Mouse (Mus musculus): Measurements from ENCODE around the gene Gast. TPM values are rescaled to one million over a fixed set of nuclear protein-coding genes. Genes with fewer than 3 reads are reported as not detected.
"Not testable (repeated sequence)": the region's sequence is repeated elsewhere in the genome, so short reads cannot be mapped to it uniquely, and the experiment has no call there.

The Gast gene
- polyA plus RNA-seq, 1 experiment from 2014 or later, result not detected

- Histone ChIP-seq H3K9me3 (ENCODE audit: control insufficient read depth, low read length) (no peaks in the 10 kb centered on the region), H3K36me3 (ENCODE audit: control insufficient read depth, insufficient read depth, low read length) (peaks cover 3% of the 10 kb centered on the region; the same call in 1 of the 2 replicates), H3K4me3 (ENCODE audit: low read length) (no peak overlapping the region), H3K27ac (ENCODE audit: low read depth, low read length) (no peak overlapping the region), H3K27me3 (replicated peaks; ENCODE audit: control insufficient read depth, insufficient read depth, low read length) (no peaks in the 10 kb centered on the region), H3K4me1 (ENCODE audit: control insufficient read depth, insufficient read depth, low read depth, low read length) (peaks cover 15% of the 10 kb centered on the region), H3K4me2 (ENCODE audit: low read length) (no peak overlapping the region), H3K9ac (ENCODE audit: low read depth, low read length) (no peak overlapping the region)
- no peak for ATAC-seq
- 33% methylated on average over 11 of the region's 11 CpGs for WGBS
These were observed 6.9 kb upstream of the Gast start for GRCm38 (mm10) chr11:100327316-100327715.

- H3K9ac ChIP-seq (ENCODE audit: low read depth, low read length), result no peak overlapping the region
- no peak overlapping the region for H3K4me3 ChIP-seq (ENCODE audit: low read length)
- no peaks in the 10 kb centered on the region for H3K9me3 ChIP-seq (ENCODE audit: control insufficient read depth, low read length)
- WGBS, result 88% methylated on average over 6 of the region's 6 CpGs
- no peaks in the 10 kb centered on the region for H3K36me3 ChIP-seq (ENCODE audit: control insufficient read depth, insufficient read depth, low read length)
- no peaks in the 10 kb centered on the region for H3K27me3 ChIP-seq (replicated peaks; ENCODE audit: control insufficient read depth, insufficient read depth, low read length)
- no peak overlapping the region for H3K4me2 ChIP-seq (ENCODE audit: low read length)
- ATAC-seq, result no peak
- peaks cover 20% of the 10 kb centered on the region for H3K4me1 ChIP-seq (ENCODE audit: control insufficient read depth, insufficient read depth, low read depth, low read length)
- no peak overlapping the region for H3K27ac ChIP-seq (ENCODE audit: low read depth, low read length)
These were observed 6.4 kb upstream of the Gast start for GRCm38 (mm10) chr11:100327761-100328160.

- Histone ChIP-seq H3K36me3 (ENCODE audit: control insufficient read depth, insufficient read depth, low read length) (no peaks in the 10 kb centered on the region), H3K4me1 (ENCODE audit: control insufficient read depth, insufficient read depth, low read depth, low read length) (peaks cover 31% of the 10 kb centered on the region), H3K9me3 (ENCODE audit: control insufficient read depth, low read length) (no peaks in the 10 kb centered on the region), H3K4me2 (ENCODE audit: low read length) (peak overlapping the region; percentile 13; the same call in 1 of the 2 replicates), H3K9ac (ENCODE audit: low read depth, low read length) (no peak overlapping the region), H3K27me3 (replicated peaks; ENCODE audit: control insufficient read depth, insufficient read depth, low read length) (no peaks in the 10 kb centered on the region), H3K4me3 (ENCODE audit: low read length) (no peak overlapping the region), H3K27ac (ENCODE audit: low read depth, low read length) (no peak overlapping the region)
- 34% methylated on average over 16 of the region's 16 CpGs for WGBS
- ATAC-seq, result 0 out of 2 replicates have a peak, but pooled peaks have one; percentile 19
These were observed 4.0 kb upstream of the Gast start for GRCm38 (mm10) chr11:100330235-100330634.

- not testable (repeated sequence) for H3K27ac ChIP-seq (ENCODE audit: low read depth, low read length)
- 55% methylated on average over 8 of the region's 8 CpGs for WGBS
These were observed 3.3 kb upstream of the Gast start for GRCm38 (mm10) chr11:100330816-100331375.

GRCm38 (mm10) chr11:100332766-100333515, 1.3 kb upstream of the Gast start:
- peak; percentile 82 for ATAC-seq
- Histone ChIP-seq H3K4me2 (ENCODE audit: low read length) (peak overlapping the region; percentile 32), H3K9me3 (ENCODE audit: control insufficient read depth, low read length) (no peaks in the 10 kb centered on the region), H3K4me1 (ENCODE audit: control insufficient read depth, insufficient read depth, low read depth, low read length) (peaks cover 33% of the 10 kb centered on the region), H3K27ac (ENCODE audit: low read depth, low read length) (peak overlapping the region; percentile 86), H3K9ac (ENCODE audit: low read depth, low read length) (peak overlapping the region; percentile 33; the same call in 1 of the 2 replicates), H3K36me3 (ENCODE audit: control insufficient read depth, insufficient read depth, low read length) (no peaks in the 10 kb centered on the region), H3K4me3 (ENCODE audit: low read length) (no peak overlapping the region), H3K27me3 (replicated peaks; ENCODE audit: control insufficient read depth, insufficient read depth, low read length) (no peaks in the 10 kb centered on the region)
- 22% methylated on average over 9 of the region's 9 CpGs for WGBS

More at GRCm38 (mm10) chr11:100330816-100331375, 3.3 kb upstream of the Gast start:
- not testable (repeated sequence) for H3K4me3 ChIP-seq (ENCODE audit: low read length); H3K9me3 ChIP-seq (ENCODE audit: control insufficient read depth, low read length); ATAC-seq; H3K27me3 ChIP-seq (replicated peaks; ENCODE audit: control insufficient read depth, insufficient read depth, low read length); H3K9ac ChIP-seq (ENCODE audit: low read depth, low read length); H3K4me2 ChIP-seq (ENCODE audit: low read length); H3K36me3 ChIP-seq (ENCODE audit: control insufficient read depth, insufficient read depth, low read length)
- peaks cover 36% of the 10 kb centered on the region for H3K4me1 ChIP-seq (ENCODE audit: control insufficient read depth, insufficient read depth, low read depth, low read length)

- WGBS, result 26% methylated on average over 3 of the region's 3 CpGs
- H3K9me3 ChIP-seq (ENCODE audit: control insufficient read depth, low read length), result no peaks in the 10 kb centered on the region
- no peaks in the 10 kb centered on the region for H3K36me3 ChIP-seq (ENCODE audit: control insufficient read depth, insufficient read depth, low read length)
- H3K9ac ChIP-seq (ENCODE audit: low read depth, low read length), result no peak overlapping the region
- no peak overlapping the region for H3K4me3 ChIP-seq (ENCODE audit: low read length)
- peak overlapping the region; percentile 64 for H3K27ac ChIP-seq (ENCODE audit: low read depth, low read length)
- H3K27me3 ChIP-seq (replicated peaks; ENCODE audit: control insufficient read depth, insufficient read depth, low read length), result no peaks in the 10 kb centered on the region
- no peak overlapping the region for H3K4me2 ChIP-seq (ENCODE audit: low read length)
- ATAC-seq, result peak; percentile 66; the same call in 1 of the 2 replicates
- peaks cover 25% of the 10 kb centered on the region for H3K4me1 ChIP-seq (ENCODE audit: control insufficient read depth, insufficient read depth, low read depth, low read length)
These were observed 1.5 kb downstream of the Gast start for GRCm38 (mm10) chr11:100335731-100336130.

GRCm38 (mm10) chr11:100344269-100344668, 10.1 kb downstream of the Gast start:
- Histone ChIP-seq H3K27ac (ENCODE audit: low read depth, low read length) (no peak overlapping the region), H3K27me3 (replicated peaks; ENCODE audit: control insufficient read depth, insufficient read depth, low read length) (no peaks in the 10 kb centered on the region), H3K4me2 (ENCODE audit: low read length) (no peak overlapping the region), H3K9me3 (ENCODE audit: control insufficient read depth, low read length) (no peaks in the 10 kb centered on the region), H3K4me1 (ENCODE audit: control insufficient read depth, insufficient read depth, low read depth, low read length) (no peaks in the 10 kb centered on the region), H3K36me3 (ENCODE audit: control insufficient read depth, insufficient read depth, low read length) (no peaks in the 10 kb centered on the region), H3K9ac (ENCODE audit: low read depth, low read length) (no peak overlapping the region), H3K4me3 (ENCODE audit: low read length) (no peak overlapping the region)
- no peak for ATAC-seq
- WGBS, result 88% methylated on average over 10 of the region's 10 CpGs

- Histone ChIP-seq H3K4me3 (ENCODE audit: low read length) (no peak overlapping the region), H3K4me2 (ENCODE audit: low read length) (0 out of 2 replicates have a peak overlapping the region, but pooled peaks have one; percentile 2), H3K27ac (ENCODE audit: low read depth, low read length) (no peak overlapping the region), H3K9ac (ENCODE audit: low read depth, low read length) (peak overlapping the region; percentile 32; the same call in 1 of the 2 replicates), H3K9me3 (ENCODE audit: control insufficient read depth, low read length) (no peaks in the 10 kb centered on the region), H3K4me1 (ENCODE audit: control insufficient read depth, insufficient read depth, low read depth, low read length) (peaks cover 16% of the 10 kb centered on the region), H3K36me3 (ENCODE audit: control insufficient read depth, insufficient read depth, low read length) (no peaks in the 10 kb centered on the region; the same call in 1 of the 2 replicates), H3K27me3 (replicated peaks; ENCODE audit: control insufficient read depth, insufficient read depth, low read length) (no peaks in the 10 kb centered on the region)
- ATAC-seq, result no peak
- 28% methylated on average over 10 of the region's 10 CpGs for WGBS
These were observed 18.1 kb downstream of the Gast start for GRCm38 (mm10) chr11:100352076-100352857.
